Mouse (Mus musculus) liver, adult 2 months (tissue): ENCODE data around the gene Pik3r2. TPM values are rescaled to one million over a fixed set of nuclear protein-coding genes. Genes with fewer than 3 reads are reported as not detected.

Experiments
- DNase-seq: peaks from one replicate; pipeline ENCODE4 v3.0.0-alpha.2; 2011; ENCODE audit warnings: low read depth, low spot score; ENCODE audit errors: extremely low read depth
- H3K27ac ChIP-seq: fragments of 200-500 bp; replicated peaks from 2 replicates; pipeline ENCODE4 v1.5.1; 2012; ENCODE audit warnings: low read depth, mild to moderate bottlenecking, control low read depth, inconsistent platforms, low read length; ENCODE audit not compliant: insufficient read depth
- H3K27me3 ChIP-seq: fragments of 200-500 bp; 2 replicates; pipeline ENCODE4 v1.6.1; 2012; ENCODE audit warnings: mild to moderate bottlenecking, moderate library complexity, low read length, inconsistent platforms; ENCODE audit not compliant: control insufficient read depth, insufficient read depth
- H3K36me3 ChIP-seq: fragments of 200-500 bp; 2 replicates; pipeline ENCODE4 v1.6.1; 2012; ENCODE audit warnings: low read length, inconsistent platforms; ENCODE audit not compliant: control insufficient read depth, insufficient read depth
- H3K4me1 ChIP-seq: fragments of 200-500 bp; 2 replicates; pipeline ENCODE4 v1.6.1; 2011; ENCODE audit warnings: low read length; ENCODE audit not compliant: control insufficient read depth, insufficient read depth
- H3K4me3 ChIP-seq: fragments of 200-500 bp; 2 replicates; pipeline ENCODE4 v1.5.1; 2011; ENCODE audit warnings: low read depth, mild to moderate bottlenecking, control low read depth, low read length, moderate library complexity; ENCODE audit not compliant: insufficient read depth
- H3K79me2 ChIP-seq: fragments of 200-500 bp; 2 replicates; pipeline ENCODE4 v1.6.1; 2012; ENCODE audit warnings: inconsistent platforms, mild to moderate bottlenecking, low read length, moderate library complexity; ENCODE audit not compliant: control insufficient read depth, insufficient read depth
- H3K9ac ChIP-seq: fragments of 200-500 bp; 2 replicates; pipeline ENCODE4 v1.6.1; 2012; ENCODE audit warnings: low read depth, mild to moderate bottlenecking, control low read depth, inconsistent platforms, low read length
- CTCF ChIP-seq: fragments of 200-500 bp; IDR thresholded peaks from 2 replicates; pipeline ENCODE4 v1.5.1; 2011; ENCODE audit warnings: low read depth, low read length, control low read depth
- POLR2A ChIP-seq: fragments of 200-500 bp; IDR thresholded peaks from 2 replicates; pipeline ENCODE4 v1.6.1; 2011; ENCODE audit warnings: low read length, control low read depth; ENCODE audit not compliant: insufficient read depth; ENCODE audit errors: extremely low read depth
- WGBS: fragments of 180-500 bp; shearing (Covaris S2); methylation state at CpG from one replicate; pipeline ENCODE4 v1.1.7; 2018; 5-methylcytosine and 5-hydroxymethylcytosine counted together
- polyA plus RNA-seq: library from polyadenylated mRNA; depleted of rRNA; stranded (reverse); fragments of >200 nt; gene quantifications from 2 replicates; pipeline ENCODE4 v1.2.3, GENCODE M21; 2012
- total RNA-seq: library from RNA; depleted of rRNA; stranded (reverse); fragments of >200 nt; gene quantifications from 2 replicates; pipeline ENCODE4 v1.2.3, GENCODE M21; 2014

The Pik3r2 gene
- total and polyA plus RNA-seq, 2 experiments, result 7.7 to 53.9 TPM

GRCm38 (mm10) chr8:70803761-70804480, 27.4 kb upstream of the Pik3r2 start:
- Histone ChIP-seq H3K4me1 (peaks cover 17% of the 10 kb centered on the region), H3K9ac (peak overlapping the region; percentile 79), H3K4me3 (peak overlapping the region; percentile 71), H3K79me2 (peaks cover 3% of the 10 kb centered on the region; the same call in 1 of the 2 replicates), H3K27ac (peak overlapping the region; percentile 42), H3K36me3 (no peaks in the 10 kb centered on the region), H3K27me3 (no peaks in the 10 kb centered on the region)
- TF ChIP-seq POLR2A, result no peak
- no peak for TF ChIP-seq CTCF
- DNase-seq, result no peak
- whole genome bisulfite sequencing, result 2% methylated on average over 47 of the region's 47 CpGs

GRCm38 (mm10) chr8:70802786-70803510, 26.4 kb upstream of the Pik3r2 start:
- WGBS, result 59% methylated on average over 11 of the region's 11 CpGs
- no peak overlapping the region for H3K4me3 ChIP-seq
- peak overlapping the region; percentile 42 for H3K27ac ChIP-seq
- H3K9ac ChIP-seq, result no peak overlapping the region; the same call in 1 of the 2 replicates
- peaks cover 3% of the 10 kb centered on the region; the same call in 1 of the 2 replicates for H3K79me2 ChIP-seq
- H3K36me3 ChIP-seq, result no peaks in the 10 kb centered on the region
- no peaks in the 10 kb centered on the region for H3K27me3 ChIP-seq
- TF ChIP-seq CTCF (no peak), POLR2A (no peak)
- peaks cover 17% of the 10 kb centered on the region for H3K4me1 ChIP-seq
- DNase-seq, result peak; percentile 56

- DNase-seq, result no peak
- Histone ChIP-seq H3K27me3 (no peaks in the 10 kb centered on the region), H3K27ac (no peak overlapping the region; the same call in 1 of the 2 replicates), H3K36me3 (no peaks in the 10 kb centered on the region), H3K4me3 (no peak overlapping the region), H3K9ac (no peak overlapping the region), H3K4me1 (peaks cover 17% of the 10 kb centered on the region), H3K79me2 (peaks cover 3% of the 10 kb centered on the region; the same call in 1 of the 2 replicates)
- 89% methylated on average over 1 of the region's 1 CpGs for WGBS
- no peak for TF ChIP-seq POLR2A
Observed at GRCm38 (mm10) chr8:70801830-70802229, 25.3 kb upstream of the Pik3r2 start.

GRCm38 (mm10) chr8:70801156-70801555, 24.6 kb upstream of the Pik3r2 start:
- no peak overlapping the region for H3K9ac ChIP-seq
- no peak for DNase-seq
- TF ChIP-seq CTCF (no peak), POLR2A (no peak)
- H3K4me1 ChIP-seq, result peaks cover 18% of the 10 kb centered on the region
- H3K4me3 ChIP-seq, result no peak overlapping the region
- H3K27me3 ChIP-seq, result no peaks in the 10 kb centered on the region
- no peaks in the 10 kb centered on the region for H3K36me3 ChIP-seq
- WGBS, result 54% methylated on average over 15 of the region's 15 CpGs
- peaks cover 9% of the 10 kb centered on the region; the same call in 1 of the 2 replicates for H3K79me2 ChIP-seq
- no peak overlapping the region; the same call in 1 of the 2 replicates for H3K27ac ChIP-seq

GRCm38 (mm10) chr8:70800648-70801047, 24.1 kb upstream of the Pik3r2 start:
- Histone ChIP-seq H3K4me3 (no peak overlapping the region), H3K4me1 (peaks cover 22% of the 10 kb centered on the region), H3K9ac (no peak overlapping the region), H3K27ac (peak overlapping the region; percentile 64), H3K27me3 (no peaks in the 10 kb centered on the region), H3K79me2 (peaks cover 12% of the 10 kb centered on the region; the same call in 1 of the 2 replicates), H3K36me3 (no peaks in the 10 kb centered on the region)
- TF ChIP-seq CTCF (no peak), POLR2A (no peak)
- DNase-seq, result no peak
- 82% methylated on average over 10 of the region's 10 CpGs for WGBS
